Mouse (Mus musculus) neural tube, embryonic 12.5 days (tissue): ENCODE data around the gene Gm5936. TPM values are rescaled to one million over a fixed set of nuclear protein-coding genes. Genes with fewer than 3 reads are reported as not detected.
"Not testable (repeated sequence)": the region's sequence is repeated elsewhere in the genome, so short reads cannot be mapped to it uniquely, and the experiment has no call there.

Experiments
- ATAC-seq: fragments of 200-750 bp; cut with Nextera tagmentation; 2 replicates; pipeline ENCODE4 v1.8.0; 2017; ENCODE audit warnings: low read depth, mild to moderate bottlenecking, moderate TSS enrichment, moderate library complexity; ENCODE audit not compliant: low FRiP score
- H3K27ac ChIP-seq: fragments of 300-500 bp; sonication (generic); 2 replicates; pipeline ENCODE4 v1.5.1; 2016
- H3K27me3 ChIP-seq: fragments of 300-500 bp; sonication (generic); replicated peaks from 2 replicates; pipeline ENCODE4 v1.6.1; 2016; ENCODE audit warnings: mild to moderate bottlenecking
- H3K36me3 ChIP-seq: fragments of 300-500 bp; sonication (generic); 2 replicates; pipeline ENCODE4 v1.6.1; 2016; ENCODE audit warnings: mild to moderate bottlenecking
- H3K4me1 ChIP-seq: fragments of 300-500 bp; sonication (generic); 2 replicates; pipeline ENCODE4 v1.6.1; 2016
- H3K4me2 ChIP-seq: fragments of 300-500 bp; sonication (generic); replicated peaks from 2 replicates; pipeline ENCODE4 v1.6.1; 2016; ENCODE audit warnings: mild to moderate bottlenecking
- H3K4me3 ChIP-seq: fragments of 300-500 bp; sonication (generic); 2 replicates; pipeline ENCODE4 v1.5.1; 2016
- H3K9ac ChIP-seq: fragments of 300-500 bp; sonication (generic); 2 replicates; pipeline ENCODE4 v1.6.1; 2016; ENCODE audit warnings: mild to moderate bottlenecking
- H3K9me3 ChIP-seq: fragments of 300-500 bp; sonication (generic); 2 replicates; pipeline ENCODE4 v1.6.1; 2016; ENCODE audit warnings: mild to moderate bottlenecking
- WGBS: fragments of 180-500 bp; shearing (Covaris S2); methylation state at CpG from one replicate; pipeline ENCODE4 v1.1.7; 2016; 5-methylcytosine and 5-hydroxymethylcytosine counted together
- polyA plus RNA-seq: library from polyadenylated mRNA; unstranded; fragments of >200 nt; fragmentation: Nextera tagmentation; extraction: Ambion mirVana; gene quantifications from 2 replicates; pipeline ENCODE4 v1.2.1, GENCODE M21; 2016

Gm5936 gene
- not detected in 2 replicates for polyA plus RNA-seq

DNA sequence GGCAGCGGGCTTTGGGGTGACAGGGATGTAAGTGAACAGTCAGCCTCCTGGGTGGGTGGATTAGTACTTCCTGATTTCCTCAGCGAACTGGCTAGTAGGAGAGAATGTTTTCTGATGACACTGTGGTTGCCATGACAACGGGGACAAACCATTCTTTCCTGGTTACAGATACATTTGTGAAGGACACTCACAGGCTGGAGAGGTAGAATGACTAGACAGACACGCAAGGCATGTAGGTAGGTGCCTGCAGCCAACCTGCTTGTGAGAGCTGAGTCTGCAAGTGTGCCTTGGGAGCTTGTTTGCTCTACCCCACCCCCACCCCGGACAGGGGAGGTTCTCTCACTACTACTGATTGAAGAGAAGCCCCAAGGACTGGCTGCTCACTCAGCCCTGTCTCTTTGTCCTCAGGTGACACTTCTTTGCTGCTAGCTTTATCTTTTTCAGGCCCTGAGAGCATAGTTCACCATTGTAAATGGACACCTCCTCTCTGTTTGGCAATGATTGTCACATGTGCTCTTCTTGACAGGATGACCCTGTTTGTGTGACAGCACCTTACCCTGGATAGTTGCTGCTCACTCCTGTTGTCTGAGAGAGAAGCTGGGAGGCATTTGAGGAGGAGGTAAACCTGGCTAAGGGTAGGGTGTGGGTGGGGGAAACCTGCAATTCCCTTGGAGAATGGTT is at the start of gene Gm5936:
Gene Gm5936 (plus strand): TSS at position 355 of the 681 bp plus-strand sequence.
- ATAC-seq, H3K27ac ChIP-seq, H3K4me1 ChIP-seq, H3K9me3 ChIP-seq, H3K4me3 ChIP-seq, H3K9ac ChIP-seq, H3K4me2 ChIP-seq, H3K27me3 ChIP-seq, H3K36me3 ChIP-seq: not testable (repeated sequence)
- WGBS: 57% methylated on average over 4 of the region's 5 CpGs

DNA sequence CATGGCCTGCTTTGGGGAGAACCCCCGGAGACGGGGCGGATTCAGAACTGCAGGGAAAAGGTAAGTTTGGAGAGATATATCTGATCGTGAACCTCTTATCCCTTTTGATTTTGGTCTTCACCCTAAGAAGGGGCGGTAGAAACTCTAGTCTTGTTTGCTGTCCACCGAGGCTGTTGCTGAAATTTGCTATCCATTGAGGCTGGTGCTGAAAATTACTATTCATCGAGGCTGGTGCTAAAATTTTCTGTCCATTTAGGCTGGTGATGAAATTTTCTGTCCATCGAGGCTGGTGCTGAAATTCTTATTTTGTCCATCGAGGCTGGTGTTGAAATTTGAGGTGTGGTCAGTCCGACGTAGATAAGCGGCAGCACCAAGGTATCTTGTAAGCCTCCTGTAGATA is 19.1 kb downstream of the Gm5936 start:
- H3K36me3 ChIP-seq, ATAC-seq, H3K27me3 ChIP-seq, H3K4me2 ChIP-seq, H3K9me3 ChIP-seq, H3K4me3 ChIP-seq, H3K4me1 ChIP-seq, H3K9ac ChIP-seq, H3K27ac ChIP-seq: not testable (repeated sequence)
- WGBS: 86% methylated on average over 12 of the region's 12 CpGs

DNA sequence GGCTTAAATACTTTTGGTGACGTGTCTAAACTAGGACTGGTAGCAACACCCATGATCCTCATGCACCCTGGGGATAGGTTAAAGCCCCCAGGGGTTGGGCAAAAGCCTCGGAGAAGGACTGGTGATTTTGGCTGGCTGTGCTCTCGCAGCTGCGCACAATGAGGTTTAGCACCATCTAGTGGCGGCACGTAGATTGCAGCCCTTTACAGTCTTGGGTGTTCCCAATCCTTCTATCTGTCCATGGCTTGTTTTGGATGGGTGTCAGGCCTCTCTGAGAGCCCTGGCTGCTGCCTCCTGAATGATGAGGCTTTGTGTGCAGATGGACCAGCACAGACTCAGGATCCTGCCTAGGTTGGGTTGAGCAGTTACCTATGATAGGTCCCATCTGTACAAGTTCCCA is 43.1 kb downstream of the Gm5936 start:
- H3K27ac ChIP-seq, H3K4me1 ChIP-seq, H3K9me3 ChIP-seq, H3K36me3 ChIP-seq, ATAC-seq, H3K9ac ChIP-seq, H3K4me2 ChIP-seq, H3K4me3 ChIP-seq, H3K27me3 ChIP-seq: not testable (repeated sequence)
- 33% methylated on average over 4 of the region's 6 CpGs for WGBS

Other genes starting within 250 kb of the Gm5936 start
- gene Olfr1325, start 244.5 kb upstream of the Gm5936 start, polyA plus RNA-seq: not detected in 2 replicates
- gene Gm5640, start 191.6 kb upstream of the Gm5936 start, polyA plus RNA-seq: 0.19 TPM in 1 of 2 replicates, not detected in the other
- gene Gm6890, start 96.3 kb upstream of the Gm5936 start, polyA plus RNA-seq: not detected in 2 replicates
- gene Gab3, start 248.3 kb downstream of the Gm5936 start, polyA plus RNA-seq: 0.92 and 1.4 TPM in 2 replicates